Mouse (Mus musculus) embryonic facial prominence, embryonic 11.5 days (tissue): ENCODE results near the gene Hectd4. TPM values are rescaled to one million over a fixed set of nuclear protein-coding genes. Genes with fewer than 3 reads are reported as not detected.
A peak's percentile ranks its signal among the peaks of the same experiment; 100 is the strongest.

ENCODE experiments used
- ATAC-seq: fragments of 200-750 bp; cut with Nextera tagmentation; replicated peaks from 2 replicates; pipeline ENCODE4 v1.8.0; 2017; ENCODE audit warnings: low read depth; ENCODE audit not compliant: insufficient number of reproducible peaks, low FRiP score, low TSS enrichment
- DNase-seq: peaks from one replicate; pipeline ENCODE4 v3.0.0-alpha.2; 2015; ENCODE audit warnings: low spot score
- H3K27ac ChIP-seq: fragments of 300-500 bp; sonication (generic); replicated peaks from 2 replicates; pipeline ENCODE4 v1.5.1; 2014; ENCODE audit warnings: mild to moderate bottlenecking, low read depth, low read length, control low read depth
- H3K27me3 ChIP-seq: fragments of 300-500 bp; sonication (generic); 2 replicates; pipeline ENCODE4 v1.6.1; 2014; ENCODE audit warnings: mild to moderate bottlenecking, low read length, moderate library complexity, mixed read lengths; ENCODE audit not compliant: control insufficient read depth, insufficient read depth
- H3K36me3 ChIP-seq: fragments of 300-500 bp; sonication (generic); replicated peaks from 2 replicates; pipeline ENCODE4 v1.6.1; 2014; ENCODE audit warnings: low read depth, mild to moderate bottlenecking, low read length, moderate library complexity, mixed read lengths; ENCODE audit not compliant: control insufficient read depth, insufficient read depth
- H3K4me1 ChIP-seq: fragments of 300-500 bp; sonication (generic); 2 replicates; pipeline ENCODE4 v1.6.1; 2014; ENCODE audit warnings: low read length, mixed read lengths; ENCODE audit not compliant: control insufficient read depth, insufficient read depth
- H3K4me2 ChIP-seq: fragments of 300-500 bp; sonication (generic); 2 replicates; pipeline ENCODE4 v1.6.1; 2014; ENCODE audit warnings: low read depth, mild to moderate bottlenecking, control low read depth, low read length, moderate library complexity
- H3K4me3 ChIP-seq: fragments of 300-500 bp; sonication (generic); 2 replicates; pipeline ENCODE4 v1.5.1; 2014; ENCODE audit warnings: low read depth, low read length, control low read depth
- H3K9ac ChIP-seq: fragments of 300-500 bp; sonication (generic); replicated peaks from 2 replicates; pipeline ENCODE4 v1.6.1; 2014; ENCODE audit warnings: mild to moderate bottlenecking, control low read depth, low read length
- H3K9me3 ChIP-seq: fragments of 300-500 bp; sonication (generic); replicated peaks from 2 replicates; pipeline ENCODE4 v1.6.1; 2016; ENCODE audit warnings: mild to moderate bottlenecking, low read length, inconsistent platforms, mixed read lengths; ENCODE audit not compliant: control insufficient read depth
- WGBS: fragments of 180-500 bp; shearing (Covaris S2); extraction: QIAGEN DNeasy Blood & Tissue Kit; methylation state at CpG from one replicate; pipeline ENCODE4 v1.1.7; 2014; 5-methylcytosine and 5-hydroxymethylcytosine counted together
- polyA plus RNA-seq: library from polyadenylated mRNA; unstranded; fragments of >200 nt; fragmentation: Nextera tagmentation; extraction: Ambion mirVana; gene quantifications from 2 replicates; pipeline ENCODE4 v1.2.1, GENCODE M21; 2014

Gene Hectd4
- polyA plus RNA-seq, 1 experiment from 2014 or later: 5.7 TPM

DNA sequence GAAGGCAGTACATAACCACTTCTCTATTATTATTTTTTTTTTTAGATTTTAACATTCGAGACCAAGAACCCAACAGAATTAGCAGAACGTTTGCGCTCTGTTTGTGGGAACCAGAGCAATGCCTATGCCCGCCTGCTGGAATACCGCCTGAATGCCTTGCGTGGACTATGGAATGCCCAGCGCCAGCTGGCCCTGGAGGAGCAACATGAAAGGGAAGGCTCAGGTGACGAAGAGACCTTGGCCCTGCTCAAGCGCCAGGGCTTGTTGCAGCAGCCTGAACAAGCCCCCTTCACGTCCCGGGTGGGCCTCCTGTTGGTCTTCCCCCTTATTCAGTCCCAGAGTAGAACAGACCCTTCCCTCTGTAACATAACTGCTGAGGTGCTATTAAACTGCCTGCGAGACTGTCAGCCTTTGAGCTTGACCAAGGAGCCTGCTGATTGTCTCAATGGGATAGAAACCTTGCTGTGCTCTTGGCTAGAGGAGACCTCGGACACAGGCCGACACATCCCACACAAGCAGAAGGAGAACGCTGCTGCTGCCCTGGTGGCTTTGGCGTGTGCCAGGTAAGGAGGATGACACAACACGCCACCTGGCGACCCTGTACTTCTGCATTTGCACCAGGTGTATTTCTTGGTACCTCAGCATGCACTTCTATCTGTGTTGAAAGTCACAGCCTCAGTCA, 33.9 kb downstream of the Hectd4 start:
- no peak overlapping the region for H3K4me3 ChIP-seq
- H3K27ac ChIP-seq: no peak overlapping the region
- no peak overlapping the region for H3K4me2 ChIP-seq
- DNase-seq: no peak
- no peak overlapping the region for H3K9ac ChIP-seq
- ATAC-seq: no peak
- H3K9me3 ChIP-seq: no peaks in the 10 kb centered on the region
- WGBS: 90% methylated on average over 18 of the region's 18 CpGs
- H3K4me1 ChIP-seq: no peaks in the 10 kb centered on the region
- H3K27me3 ChIP-seq: no peaks in the 10 kb centered on the region
- H3K36me3 ChIP-seq: peaks cover 3% of the 10 kb centered on the region; the same call in 1 of the 2 replicates

DNA sequence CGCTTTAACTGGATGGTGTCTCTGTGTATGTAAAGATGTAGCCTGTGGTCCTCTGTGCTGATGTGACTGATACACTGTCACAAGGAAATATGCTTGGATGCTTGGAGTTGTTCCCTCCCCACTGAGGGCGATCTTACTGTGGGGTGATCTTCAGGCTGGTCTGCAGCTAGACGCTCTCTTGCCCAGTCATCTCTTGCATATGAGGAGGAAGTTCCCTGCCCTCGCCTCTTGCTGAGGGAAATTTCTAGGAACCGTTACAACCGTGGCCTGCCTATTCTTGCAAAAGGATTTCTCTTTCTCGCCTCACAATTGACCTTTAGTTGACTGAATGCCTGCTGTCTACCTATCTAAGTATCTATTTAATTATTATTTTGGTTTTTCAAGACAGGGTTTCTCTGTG, 35.0 kb downstream of the Hectd4 start:
- Histone ChIP-seq H3K4me3 (no peak overlapping the region), H3K9me3 (no peaks in the 10 kb centered on the region), H3K36me3 (peaks cover 3% of the 10 kb centered on the region; the same call in 1 of the 2 replicates), H3K9ac (no peak overlapping the region), H3K4me2 (no peak overlapping the region), H3K27me3 (no peaks in the 10 kb centered on the region), H3K27ac (no peak overlapping the region), H3K4me1 (no peaks in the 10 kb centered on the region)
- 91% methylated on average over 7 of the region's 7 CpGs for WGBS
- DNase-seq (no peak), ATAC-seq (no peak)

DNA sequence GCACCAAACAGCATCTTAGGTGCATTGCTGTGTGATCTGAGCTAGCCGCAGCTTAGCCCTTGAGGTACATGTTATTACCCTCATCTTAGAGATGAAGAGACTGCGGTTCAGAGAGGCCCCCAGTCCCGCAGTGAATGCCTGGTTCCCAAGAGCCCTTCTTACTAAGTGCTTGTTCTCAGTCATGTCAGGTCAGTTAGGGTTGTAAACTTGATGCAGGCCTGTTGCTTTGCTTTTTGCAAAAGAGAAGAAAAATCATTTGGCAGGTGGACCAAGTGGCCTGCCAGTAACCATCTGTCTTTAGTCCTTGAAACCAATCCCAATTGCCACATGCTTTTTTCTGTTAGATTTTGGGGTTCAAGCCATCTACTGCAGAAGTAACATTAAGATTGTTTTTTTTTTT, 41.8 kb downstream of the Hectd4 start:
- Histone ChIP-seq H3K4me2 (no peak overlapping the region), H3K36me3 (no peaks in the 10 kb centered on the region), H3K9me3 (no peaks in the 10 kb centered on the region), H3K27ac (no peak overlapping the region), H3K4me1 (no peaks in the 10 kb centered on the region), H3K27me3 (no peaks in the 10 kb centered on the region), H3K9ac (no peak overlapping the region), H3K4me3 (no peak overlapping the region)
- DNase-seq: no peak
- 94% methylated on average over 3 of the region's 3 CpGs for WGBS
- no peak for ATAC-seq

DNA sequence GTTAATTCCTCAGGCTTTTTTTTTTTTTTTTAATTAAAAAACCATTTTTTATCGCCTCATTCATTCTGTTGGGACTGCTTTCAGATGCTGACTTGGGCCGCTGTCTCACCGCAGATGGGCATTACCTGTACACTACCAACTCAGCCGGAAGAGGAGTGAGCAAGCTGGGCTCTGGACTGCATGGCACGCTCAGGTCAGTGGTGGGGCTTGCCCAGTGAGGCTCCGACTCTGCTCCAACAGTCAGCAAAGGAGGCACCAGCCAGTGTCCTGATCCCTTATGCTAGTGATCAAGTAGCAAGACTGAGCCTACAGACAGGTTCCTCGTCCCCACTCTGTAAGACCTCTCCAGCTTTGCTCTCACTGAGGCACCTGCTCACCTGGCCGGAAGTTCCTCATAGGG, 42.4 kb downstream of the Hectd4 start:
- no peak overlapping the region for H3K4me2 ChIP-seq
- no peak overlapping the region for H3K27ac ChIP-seq
- H3K4me3 ChIP-seq: no peak overlapping the region
- H3K4me1 ChIP-seq: no peaks in the 10 kb centered on the region
- DNase-seq: no peak
- 92% methylated on average over 8 of the region's 8 CpGs for WGBS
- no peaks in the 10 kb centered on the region for H3K9me3 ChIP-seq
- H3K36me3 ChIP-seq: no peaks in the 10 kb centered on the region
- no peak for ATAC-seq
- no peak overlapping the region for H3K9ac ChIP-seq
- H3K27me3 ChIP-seq: no peaks in the 10 kb centered on the region

DNA sequence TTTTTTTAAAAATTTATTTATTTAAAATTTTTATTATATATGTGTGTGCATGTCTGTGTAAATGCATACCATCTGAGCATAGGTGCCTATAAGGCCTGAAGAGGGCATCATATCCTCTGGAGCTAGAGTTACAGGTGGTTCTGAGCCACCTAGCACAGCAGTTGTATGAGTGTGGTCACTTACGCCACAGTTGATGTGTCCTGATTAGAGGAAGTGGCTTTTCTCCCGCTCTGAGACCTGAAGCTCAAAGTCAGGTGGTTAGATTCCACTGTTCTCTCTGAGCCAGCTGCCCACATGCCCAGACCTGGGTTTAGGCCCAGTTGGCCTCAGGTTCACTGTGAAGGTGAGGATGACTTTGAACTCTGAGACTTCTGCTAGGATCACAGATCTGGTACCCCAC, 44.6 kb downstream of the Hectd4 start:
- no peak overlapping the region for H3K27ac ChIP-seq
- WGBS: 92% methylated on average over 2 of the region's 2 CpGs
- H3K9ac ChIP-seq: no peak overlapping the region
- no peak overlapping the region for H3K4me3 ChIP-seq
- H3K36me3 ChIP-seq: no peaks in the 10 kb centered on the region; the same call in 1 of the 2 replicates
- no peaks in the 10 kb centered on the region for H3K27me3 ChIP-seq
- no peaks in the 10 kb centered on the region for H3K9me3 ChIP-seq
- no peak overlapping the region for H3K4me2 ChIP-seq
- no peaks in the 10 kb centered on the region for H3K4me1 ChIP-seq
- DNase-seq: no peak
- ATAC-seq: no peak

DNA sequence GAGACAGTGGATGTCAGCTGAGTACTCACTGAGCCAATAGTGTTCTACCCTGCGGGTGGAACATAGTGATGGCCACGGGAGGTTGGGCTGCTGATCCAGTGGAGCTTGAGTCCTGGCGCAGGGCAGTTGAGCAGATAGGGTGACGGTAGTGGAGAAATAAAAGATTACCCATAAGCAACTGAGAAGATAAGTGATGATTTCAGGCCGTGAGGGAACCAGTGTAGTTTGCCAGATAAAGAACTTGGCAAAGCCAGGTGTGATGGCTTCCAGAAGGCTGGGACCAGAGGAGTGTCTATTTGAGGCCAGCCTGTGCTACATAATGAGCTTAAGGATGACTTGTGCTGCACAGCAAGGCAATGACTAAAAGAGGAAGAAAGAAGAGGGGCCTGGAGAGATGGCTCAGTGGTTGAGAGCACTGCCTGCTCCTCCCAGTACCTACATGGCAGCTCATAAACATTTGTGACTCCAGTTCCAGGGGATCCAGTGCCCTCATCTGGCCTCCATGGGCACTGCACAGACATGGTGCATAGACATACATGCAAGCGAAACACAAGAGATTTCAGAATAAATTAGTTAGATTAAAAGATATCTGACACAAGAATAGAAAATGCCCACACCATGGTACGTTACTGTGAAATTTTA, 46.8 kb downstream of the Hectd4 start:
- DNase-seq (peak; percentile 28), ATAC-seq (no peak)
- H3K4me2 ChIP-seq: no peak overlapping the region
- H3K27ac ChIP-seq: no peak overlapping the region
- 88% methylated on average over 7 of the region's 7 CpGs for WGBS
- H3K9ac ChIP-seq: no peak overlapping the region
- H3K4me3 ChIP-seq: no peak overlapping the region
- H3K9me3 ChIP-seq: no peaks in the 10 kb centered on the region
- no peaks in the 10 kb centered on the region; the same call in none of the 2 replicates for H3K36me3 ChIP-seq
- no peaks in the 10 kb centered on the region for H3K4me1 ChIP-seq
- H3K27me3 ChIP-seq: no peaks in the 10 kb centered on the region

DNA sequence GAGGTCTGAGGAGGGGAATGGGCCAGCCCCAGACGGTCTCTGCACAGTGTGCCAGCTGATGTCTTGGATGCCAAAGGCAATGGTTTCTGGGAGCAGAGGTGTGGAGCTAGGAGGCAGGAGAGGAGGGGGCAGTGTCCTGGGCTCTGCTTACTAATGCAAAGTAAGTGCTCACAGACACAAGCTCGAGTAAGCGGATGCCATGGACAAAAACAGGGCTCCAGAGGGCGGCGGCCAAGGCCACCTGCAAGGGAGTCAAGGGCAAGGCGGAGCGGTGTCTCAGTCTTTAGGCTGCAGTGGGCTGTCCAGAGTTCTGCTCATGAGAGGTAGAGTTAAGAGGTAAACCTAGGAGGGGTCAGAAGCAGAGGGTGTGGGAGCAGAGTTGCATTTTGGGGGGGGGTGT, 51.0 kb downstream of the Hectd4 start:
- H3K9me3 ChIP-seq: no peaks in the 10 kb centered on the region
- 81% methylated on average over 7 of the region's 7 CpGs for WGBS
- H3K27ac ChIP-seq: no peak overlapping the region
- peaks cover 2% of the 10 kb centered on the region for H3K36me3 ChIP-seq
- no peak overlapping the region for H3K4me3 ChIP-seq
- no peak for DNase-seq
- no peaks in the 10 kb centered on the region for H3K4me1 ChIP-seq
- no peak for ATAC-seq
- no peak overlapping the region for H3K9ac ChIP-seq
- H3K27me3 ChIP-seq: no peaks in the 10 kb centered on the region
- no peak overlapping the region for H3K4me2 ChIP-seq

DNA sequence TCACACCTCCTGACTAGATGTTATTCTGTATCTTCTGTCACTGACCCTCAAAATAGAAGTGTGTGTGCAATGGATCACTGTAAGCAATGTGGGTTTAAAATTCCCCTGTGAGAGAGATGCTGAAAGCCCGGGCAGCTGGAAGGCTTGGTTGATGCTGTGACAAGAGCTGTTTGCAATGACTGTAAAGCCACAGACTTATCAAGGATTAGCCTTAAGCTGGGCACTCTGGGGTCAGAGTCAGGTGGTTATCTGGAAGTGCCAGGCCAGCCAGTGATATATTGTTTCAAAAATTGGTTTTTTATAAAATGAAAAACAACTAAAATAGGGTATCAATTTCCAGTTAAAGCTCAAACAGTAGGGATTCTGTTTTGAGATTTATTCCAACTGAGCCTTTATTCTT, 56.8 kb downstream of the Hectd4 start:
- DNase-seq: no peak
- 76% methylated on average over 1 of the region's 1 CpGs for WGBS
- Histone ChIP-seq H3K27me3 (no peaks in the 10 kb centered on the region), H3K4me2 (no peak overlapping the region), H3K36me3 (peaks cover 2% of the 10 kb centered on the region), H3K27ac (no peak overlapping the region), H3K4me1 (no peaks in the 10 kb centered on the region), H3K4me3 (no peak overlapping the region), H3K9ac (no peak overlapping the region), H3K9me3 (no peaks in the 10 kb centered on the region)
- ATAC-seq: no peak
